Mouse (Mus musculus) embryonic facial prominence, embryonic 15.5 days (tissue): ENCODE data around the gene Scarb1. TPM values are rescaled to one million over a fixed set of nuclear protein-coding genes. Genes with fewer than 3 reads are reported as not detected.
"Not testable (repeated sequence)": the region's sequence is repeated elsewhere in the genome, so short reads cannot be mapped to it uniquely, and the experiment has no call there.

Source experiments
- ATAC-seq: fragments of 200-750 bp; cut with Nextera tagmentation; 2 replicates; pipeline ENCODE4 v1.8.0; 2017; ENCODE audit warnings: low read depth, moderate TSS enrichment; ENCODE audit not compliant: insufficient number of reproducible peaks, low FRiP score, low TSS enrichment
- H3K27ac ChIP-seq: fragments of 300-500 bp; sonication (generic); replicated peaks from 2 replicates; pipeline ENCODE4 v1.5.1; 2015; ENCODE audit warnings: mild to moderate bottlenecking, inconsistent platforms
- H3K27me3 ChIP-seq: fragments of 300-500 bp; sonication (generic); 2 replicates; pipeline ENCODE4 v1.6.1; 2015; ENCODE audit warnings: inconsistent platforms
- H3K36me3 ChIP-seq: fragments of 300-500 bp; sonication (generic); 2 replicates; pipeline ENCODE4 v1.6.1; 2015; ENCODE audit warnings: mild to moderate bottlenecking, inconsistent platforms
- H3K4me1 ChIP-seq: fragments of 300-500 bp; sonication (generic); 2 replicates; pipeline ENCODE4 v1.6.1; 2015; ENCODE audit warnings: inconsistent platforms
- H3K4me2 ChIP-seq: fragments of 300-500 bp; sonication (generic); replicated peaks from 2 replicates; pipeline ENCODE4 v1.6.1; 2015; ENCODE audit warnings: mild to moderate bottlenecking, inconsistent platforms
- H3K4me3 ChIP-seq: fragments of 300-500 bp; sonication (generic); replicated peaks from 2 replicates; pipeline ENCODE4 v1.5.1; 2015; ENCODE audit warnings: mild to moderate bottlenecking, inconsistent platforms
- H3K9ac ChIP-seq: fragments of 300-500 bp; sonication (generic); 2 replicates; pipeline ENCODE4 v1.6.1; 2015; ENCODE audit warnings: inconsistent platforms
- H3K9me3 ChIP-seq: fragments of 300-500 bp; sonication (generic); replicated peaks from 2 replicates; pipeline ENCODE4 v1.6.1; 2016; ENCODE audit warnings: inconsistent platforms
- WGBS: fragments of 180-500 bp; shearing (Covaris S2); methylation state at CpG from one replicate; pipeline ENCODE4 v1.1.7; 2015; 5-methylcytosine and 5-hydroxymethylcytosine counted together
- polyA plus RNA-seq: library from polyadenylated mRNA; unstranded; fragments of >200 nt; fragmentation: Nextera tagmentation; extraction: Ambion mirVana; gene quantifications from 2 replicates; pipeline ENCODE4 v1.2.1, GENCODE M21; 2015

The Scarb1 gene
- polyA plus RNA-seq = 61.0 and 64.7 TPM in 2 replicates

DNA sequence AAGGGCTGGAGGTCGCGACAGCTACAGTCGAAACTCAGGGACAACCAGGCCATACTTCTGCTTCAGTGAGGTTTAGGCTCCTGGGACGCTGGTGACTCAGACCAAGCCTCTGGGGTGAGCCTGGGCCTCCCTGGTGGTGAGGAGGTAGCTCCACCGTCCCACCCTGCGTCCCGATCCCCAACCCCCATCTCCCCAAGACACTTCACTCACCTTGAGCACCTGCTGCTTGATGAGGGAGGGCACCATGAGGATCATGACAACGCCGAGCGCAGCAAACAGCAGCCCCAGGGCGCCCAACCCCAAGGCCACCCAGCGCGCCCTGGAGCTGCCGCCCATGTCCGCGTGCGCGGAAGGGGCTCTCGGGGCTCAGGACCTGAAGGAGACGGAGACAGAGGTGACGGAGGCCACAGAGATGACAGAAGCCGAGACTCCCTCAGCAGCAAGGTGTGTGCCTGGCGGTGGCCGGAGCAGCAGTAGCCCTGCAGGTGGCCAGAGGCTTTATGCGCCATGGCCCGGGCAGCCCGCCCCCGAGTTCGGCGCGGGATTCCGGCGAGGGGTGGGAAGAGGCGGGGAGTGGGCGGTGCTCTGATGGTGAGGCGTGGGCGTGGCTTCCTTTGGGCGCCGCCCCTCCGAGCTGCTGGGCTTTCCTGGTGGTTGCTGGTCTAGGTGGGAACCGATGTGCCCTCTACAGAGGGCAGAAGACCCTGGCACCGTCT, at the start of gene Scarb1:
Scarb1 (minus strand) TSS at position 548 of the 716 bp plus-strand sequence.
- Histone ChIP-seq H3K27me3 (no peaks in the 10 kb centered on the region), H3K36me3 (no peaks in the 10 kb centered on the region), H3K4me1 (peaks cover 37% of the 10 kb centered on the region), H3K27ac (peak within 1 kb of the TSS; percentile 84), H3K4me2 (peak within 1 kb of the TSS; percentile 93), H3K4me3 (peak within 1 kb of the TSS; percentile 83), H3K9ac (peak within 1 kb of the TSS; percentile 58), H3K9me3 (no peaks in the 10 kb centered on the region)
- ATAC-seq = peak; percentile 73
- WGBS = under 1% methylated on average over 42 of the region's 42 CpGs

DNA sequence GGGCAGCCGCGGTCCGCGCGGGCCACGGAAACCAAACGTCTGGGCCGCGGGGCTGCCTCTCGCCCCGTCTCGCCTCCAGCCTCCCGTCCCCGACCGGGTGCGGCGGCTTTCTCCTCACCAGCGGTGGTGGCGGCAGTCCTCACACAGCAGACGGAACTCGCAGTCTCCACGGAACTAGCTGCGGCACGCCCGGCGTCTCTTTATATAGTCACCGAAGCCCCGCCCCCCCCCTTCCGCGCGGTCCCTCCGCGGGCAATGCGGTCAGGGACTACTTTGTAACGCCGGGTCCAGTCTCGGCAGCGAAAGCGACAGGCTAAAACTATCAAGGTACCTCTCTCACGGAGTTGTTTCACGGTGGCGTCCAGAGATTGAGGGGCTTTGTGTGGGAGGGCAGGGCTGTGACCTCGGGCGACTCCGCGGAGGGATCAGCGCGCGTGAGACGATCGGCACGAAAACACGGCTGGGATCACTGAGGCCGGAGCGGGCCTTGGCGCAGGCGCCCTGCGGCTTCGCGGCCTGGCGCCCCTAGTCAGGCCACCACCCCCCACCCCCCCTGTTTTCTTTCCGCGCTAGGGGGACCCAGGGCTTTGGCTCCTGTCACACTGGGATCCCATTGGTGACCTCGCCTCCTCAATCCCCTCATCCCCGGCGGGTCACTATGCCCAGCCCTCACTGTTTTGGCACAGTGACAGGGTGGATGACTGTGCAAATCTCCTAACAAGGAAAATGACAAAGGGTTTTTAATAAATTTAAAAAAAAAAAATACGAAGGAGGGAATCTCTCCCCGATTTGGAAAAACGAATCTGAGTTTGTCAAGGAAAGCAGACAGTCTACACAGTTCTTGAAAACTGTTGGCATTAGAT, 48.9 kb upstream of the Scarb1 start, which contains the start of gene Ubc:
Ubc (minus strand) TSS at position 624 of the 863 bp plus-strand sequence.
- Histone ChIP-seq H3K27me3 (no peaks in the 10 kb centered on the region), H3K9me3 (no peaks in the 10 kb centered on the region), H3K4me1 (peaks cover 59% of the 10 kb centered on the region), H3K36me3 (peaks cover 12% of the 10 kb centered on the region), H3K9ac (peak within 1 kb of the TSS; percentile 100), H3K27ac (peak within 1 kb of the TSS; percentile 99), H3K4me3 (peak within 1 kb of the TSS; percentile 100), H3K4me2 (peak within 1 kb of the TSS; percentile 84)
- under 1% methylated on average over 64 of the region's 69 CpGs for WGBS
- peak; percentile 44; the same call in 1 of the 2 replicates for ATAC-seq

DNA sequence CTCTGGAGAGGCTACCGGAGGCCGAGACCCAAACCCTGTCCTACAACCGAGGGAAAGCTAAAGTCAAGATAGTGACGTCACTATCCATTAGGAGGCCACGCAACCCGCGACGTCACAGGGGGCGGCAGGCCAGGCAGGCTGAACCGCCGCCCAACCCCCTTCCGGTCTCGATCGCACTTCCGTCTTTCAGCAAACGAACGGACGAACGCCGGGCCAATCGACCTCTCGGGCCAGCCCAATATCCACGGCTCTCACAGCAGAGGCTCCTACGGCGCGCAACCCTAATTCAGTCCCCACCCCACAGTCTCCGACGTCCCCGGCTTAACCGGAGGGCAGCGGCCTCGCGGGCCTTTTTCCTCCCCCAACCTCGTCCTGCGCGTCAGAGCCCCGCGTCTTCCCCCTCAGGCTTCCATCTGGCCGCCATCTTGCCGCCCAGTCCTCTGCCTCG, 48.3 kb upstream of the Scarb1 start, which contains the start of gene Gm10382:
Gm10382 (plus strand) TSS at position 192 of the 448 bp plus-strand sequence.
- Histone ChIP-seq H3K4me2 (peak within 1 kb of the TSS; percentile 84), H3K4me3 (peak within 1 kb of the TSS; percentile 100), H3K27ac (peak within 1 kb of the TSS; percentile 94), H3K9me3 (no peaks in the 10 kb centered on the region), H3K27me3 (no peaks in the 10 kb centered on the region), H3K9ac (peak within 1 kb of the TSS; percentile 100), H3K36me3 (peaks cover 19% of the 10 kb centered on the region), H3K4me1 (peaks cover 56% of the 10 kb centered on the region)
- 0 out of 2 replicates have a peak, but pooled peaks have one; percentile 4 for ATAC-seq
- under 1% methylated on average over 41 of the region's 41 CpGs for WGBS

DNA sequence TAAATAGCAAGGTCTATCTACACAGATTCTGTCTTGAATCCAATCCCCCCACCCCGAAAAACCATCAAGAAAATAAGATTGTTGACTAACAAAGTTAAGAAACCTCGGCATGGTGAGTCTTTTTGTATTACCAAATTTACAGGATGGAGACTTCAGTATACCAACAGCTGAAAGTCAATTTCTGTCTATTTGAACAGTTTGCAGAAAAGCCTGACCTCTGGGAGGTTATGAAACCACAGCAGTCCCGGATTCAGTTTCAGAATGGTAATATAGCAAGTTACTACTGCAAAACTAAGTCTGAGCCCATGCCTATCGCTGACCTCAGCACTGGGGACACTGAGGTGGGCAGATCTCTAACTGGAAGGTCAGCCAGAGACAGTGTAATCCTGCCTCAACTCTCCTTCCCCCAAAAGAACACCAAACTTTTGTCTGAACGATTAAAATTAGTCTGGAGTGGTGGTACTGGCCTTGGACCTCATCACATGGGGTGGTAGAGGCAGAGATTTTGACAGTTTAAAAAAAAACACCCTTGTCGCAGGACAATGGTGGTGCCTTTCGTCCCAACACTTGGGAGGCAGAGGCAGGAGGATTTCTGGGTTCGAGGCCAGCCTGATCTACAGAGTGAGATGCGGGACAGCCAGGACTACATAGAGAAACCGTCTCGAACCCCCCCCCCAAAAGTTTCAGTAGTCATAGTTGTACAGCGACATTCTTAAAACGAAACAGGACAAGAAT, 47.6 kb upstream of the Scarb1 start:
- peak overlapping the region; percentile 100 for H3K4me3 ChIP-seq
- peak overlapping the region; percentile 100 for H3K9ac ChIP-seq
- WGBS = 24% methylated on average over 13 of the region's 13 CpGs
- H3K4me1 ChIP-seq = peaks cover 50% of the 10 kb centered on the region
- peak overlapping the region; percentile 84 for H3K4me2 ChIP-seq
- no peaks in the 10 kb centered on the region for H3K27me3 ChIP-seq
- H3K9me3 ChIP-seq = no peaks in the 10 kb centered on the region
- ATAC-seq = no peak
- no peak overlapping the region for H3K27ac ChIP-seq
- peaks cover 21% of the 10 kb centered on the region for H3K36me3 ChIP-seq

DNA sequence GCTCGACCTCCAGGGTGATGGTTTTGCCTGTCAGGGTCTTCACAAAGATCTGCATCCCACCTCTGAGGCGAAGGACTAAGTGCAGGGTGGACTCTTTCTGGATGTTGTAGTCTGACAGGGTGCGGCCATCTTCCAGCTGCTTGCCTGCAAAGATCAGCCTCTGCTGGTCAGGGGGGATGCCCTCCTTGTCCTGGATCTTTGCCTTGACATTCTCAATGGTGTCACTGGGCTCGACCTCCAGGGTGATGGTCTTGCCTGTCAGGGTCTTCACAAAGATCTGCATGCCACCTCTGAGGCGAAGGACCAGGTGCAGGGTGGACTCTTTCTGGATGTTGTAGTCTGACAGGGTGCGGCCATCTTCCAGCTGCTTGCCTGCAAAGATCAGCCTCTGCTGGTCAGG, 46.4 kb upstream of the Scarb1 start:
- H3K4me2 ChIP-seq, H3K9me3 ChIP-seq, H3K4me3 ChIP-seq, H3K27me3 ChIP-seq, H3K27ac ChIP-seq, ATAC-seq, H3K9ac ChIP-seq: not testable (repeated sequence)
- Histone ChIP-seq H3K4me1 (peaks cover 41% of the 10 kb centered on the region), H3K36me3 (peaks cover 21% of the 10 kb centered on the region)
- WGBS = 88% methylated on average over 5 of the region's 6 CpGs

DNA sequence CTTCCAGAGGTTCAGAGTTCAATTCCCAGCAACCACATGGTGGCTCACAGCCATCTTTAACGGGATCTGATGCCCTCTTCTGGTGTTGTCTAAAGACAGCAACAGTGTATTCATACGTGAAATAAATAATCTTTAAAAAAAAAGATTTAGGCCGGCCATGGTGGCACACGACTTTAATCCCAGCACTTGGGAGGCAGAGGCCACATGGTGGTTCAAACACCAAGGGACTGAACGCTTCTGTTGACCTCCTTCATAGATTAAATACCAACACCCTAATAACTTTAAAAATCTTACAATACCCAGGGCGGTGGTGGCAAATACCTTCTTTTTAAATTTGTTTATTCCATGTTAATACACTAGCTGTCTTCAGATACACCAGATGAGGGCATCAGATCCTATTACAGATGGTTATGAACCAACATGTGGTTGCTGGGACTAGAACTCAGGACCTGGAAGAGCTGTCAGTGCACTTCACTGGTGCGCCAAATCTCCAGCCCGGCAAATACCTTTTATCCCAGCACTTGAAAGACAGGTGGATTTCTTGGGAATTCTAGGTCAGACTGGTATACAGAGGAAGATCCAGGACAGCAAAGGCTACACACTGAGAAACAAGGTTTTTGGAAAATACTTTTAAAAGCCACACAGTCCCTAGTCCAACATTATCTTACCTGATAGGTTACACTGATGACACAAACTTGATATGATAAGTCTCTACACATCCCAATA, 44.5 kb upstream of the Scarb1 start:
- Histone ChIP-seq H3K4me3 (no peak overlapping the region), H3K4me2 (no peak overlapping the region), H3K36me3 (peaks cover 21% of the 10 kb centered on the region), H3K27ac (no peak overlapping the region), H3K9ac (no peak overlapping the region), H3K9me3 (no peaks in the 10 kb centered on the region), H3K27me3 (no peaks in the 10 kb centered on the region), H3K4me1 (peaks cover 24% of the 10 kb centered on the region)
- 72% methylated on average over 8 of the region's 8 CpGs for WGBS
- ATAC-seq = no peak

DNA sequence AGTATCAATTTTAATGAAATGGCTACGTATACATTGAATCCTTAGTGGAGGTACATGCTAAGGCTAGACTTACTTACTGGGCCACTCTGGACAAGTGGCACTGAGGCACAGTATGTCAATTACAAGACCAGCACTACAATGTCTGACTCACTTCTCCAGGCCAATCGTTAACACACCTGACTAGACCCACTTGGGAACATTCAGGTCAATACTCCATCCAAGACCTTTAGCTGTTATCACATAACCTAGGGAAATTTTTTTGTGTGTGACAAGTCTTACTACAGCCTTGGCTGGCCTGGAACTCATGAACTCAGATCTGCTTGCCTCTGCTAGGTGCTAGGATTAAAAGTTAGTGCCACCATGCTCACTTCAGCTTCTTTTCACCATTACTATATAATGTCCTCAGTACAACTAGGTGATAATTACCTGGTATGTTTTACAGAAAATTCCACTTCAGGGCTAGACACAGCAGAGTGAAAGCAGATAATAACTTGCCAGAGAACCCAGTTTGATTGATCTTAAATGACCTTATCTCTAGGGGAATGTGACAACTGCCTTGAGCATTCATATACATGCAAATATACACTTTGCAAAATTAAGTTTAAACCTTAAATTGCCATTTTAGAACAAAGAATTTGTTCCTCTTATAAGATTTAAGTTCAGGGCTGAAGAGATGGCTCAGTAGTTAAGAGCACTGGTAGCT, 43.8 kb upstream of the Scarb1 start:
- Histone ChIP-seq H3K4me1 (peaks cover 21% of the 10 kb centered on the region), H3K9me3 (no peaks in the 10 kb centered on the region), H3K27me3 (no peaks in the 10 kb centered on the region), H3K4me3 (0 out of 2 replicates have a peak overlapping the region, but pooled peaks have one; percentile 0), H3K36me3 (peaks cover 21% of the 10 kb centered on the region), H3K4me2 (no peak overlapping the region), H3K27ac (no peak overlapping the region), H3K9ac (no peak overlapping the region)
- no peak for ATAC-seq
- 86% methylated on average over 2 of the region's 2 CpGs for WGBS

DNA sequence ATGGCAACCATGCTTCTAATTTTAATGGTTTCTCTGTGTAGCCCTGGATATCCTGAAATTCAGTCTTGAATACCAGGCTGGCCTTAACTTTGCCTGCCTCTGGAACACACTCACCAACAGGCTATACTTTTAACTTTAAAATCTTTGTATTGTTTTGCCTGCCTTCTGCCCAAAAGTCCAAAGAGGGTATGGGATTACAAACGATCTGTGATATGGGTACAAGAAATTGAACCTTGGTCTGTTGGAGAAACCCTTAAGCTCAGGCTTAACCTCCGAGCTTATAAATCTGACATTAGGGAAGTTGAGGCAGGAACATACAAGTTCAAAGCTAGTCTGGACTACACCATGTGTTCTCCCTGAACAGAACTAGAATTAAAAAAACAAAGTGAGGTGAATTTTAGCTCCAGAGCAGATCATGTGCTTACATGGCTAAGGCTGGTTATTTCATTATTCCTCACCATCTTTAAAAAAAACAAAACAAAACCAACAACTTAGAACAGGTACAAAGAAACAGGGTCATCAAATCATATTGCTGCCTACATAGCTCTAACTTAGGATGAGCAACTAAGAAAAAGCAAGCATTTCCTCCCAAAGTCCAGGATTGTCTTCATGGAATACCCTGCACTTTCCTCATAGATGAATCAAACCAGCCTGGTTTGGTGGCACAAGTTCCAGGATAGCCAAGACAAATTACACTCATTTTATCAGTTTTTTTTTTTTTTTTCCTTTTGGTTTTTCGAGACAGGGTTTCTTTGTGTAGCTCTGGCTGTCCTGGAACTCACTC, 42.9 kb upstream of the Scarb1 start:
- 73% methylated on average over 3 of the region's 3 CpGs for WGBS
- peaks cover 21% of the 10 kb centered on the region for H3K4me1 ChIP-seq
- H3K9ac ChIP-seq = no peak overlapping the region
- ATAC-seq = no peak
- no peak overlapping the region for H3K27ac ChIP-seq
- no peaks in the 10 kb centered on the region for H3K9me3 ChIP-seq
- H3K4me3 ChIP-seq = no peak overlapping the region
- peaks cover 21% of the 10 kb centered on the region for H3K36me3 ChIP-seq
- no peaks in the 10 kb centered on the region for H3K27me3 ChIP-seq
- no peak overlapping the region for H3K4me2 ChIP-seq

DNA sequence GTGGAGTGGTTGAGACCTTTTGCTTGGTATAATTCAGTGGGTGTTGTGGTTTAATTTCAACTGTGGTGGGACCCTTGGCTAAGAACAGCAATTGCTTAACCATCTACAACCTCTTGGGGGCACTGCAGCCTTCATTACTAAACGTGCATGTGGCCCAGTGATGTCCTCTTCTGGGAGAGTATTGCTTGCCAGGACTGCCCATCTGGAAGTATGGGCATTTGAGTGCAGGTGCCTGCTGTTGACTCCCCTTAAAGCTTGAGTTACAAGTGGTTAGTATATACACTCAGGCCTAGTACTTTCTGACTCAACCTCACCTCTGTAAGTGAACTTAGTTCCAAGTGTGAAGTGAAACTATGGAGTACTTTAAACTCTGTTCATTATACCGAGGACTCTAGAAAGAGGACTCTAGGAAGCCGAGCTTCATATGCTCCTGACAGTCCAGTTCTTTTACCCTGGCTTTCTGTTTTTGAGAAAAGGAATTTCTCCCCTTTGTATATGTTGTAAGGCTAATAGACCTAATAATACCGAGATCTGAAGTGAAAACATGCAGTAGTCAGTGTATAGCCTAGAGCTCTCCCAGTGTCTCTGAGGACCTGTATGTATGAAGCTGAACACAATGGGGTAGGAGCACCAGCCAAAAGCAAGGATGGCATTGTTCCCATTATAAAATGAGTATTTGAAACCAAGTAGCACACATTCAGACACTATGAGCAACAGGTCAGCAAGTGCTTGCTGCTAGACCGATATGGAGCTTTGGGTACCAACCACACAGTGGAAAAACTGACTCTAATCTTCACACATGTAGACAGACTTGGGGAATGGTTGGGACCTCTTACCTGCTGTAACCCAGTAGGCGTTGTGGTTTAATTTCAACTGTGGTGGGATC, 42.0 kb upstream of the Scarb1 start:
- H3K4me3 ChIP-seq = no peak overlapping the region

More for the DNA sequence above, 42.0 kb upstream of the Scarb1 start:
- H3K9me3 ChIP-seq = no peaks in the 10 kb centered on the region
- H3K9ac ChIP-seq = no peak overlapping the region
- ATAC-seq = peak; percentile 60; the same call in 1 of the 2 replicates
- 50% methylated on average over 6 of the region's 6 CpGs for WGBS
- peaks cover 21% of the 10 kb centered on the region for H3K36me3 ChIP-seq
- no peak overlapping the region for H3K4me2 ChIP-seq
- no peaks in the 10 kb centered on the region for H3K27me3 ChIP-seq
- peaks cover 14% of the 10 kb centered on the region for H3K4me1 ChIP-seq
- no peak overlapping the region; the same call in 1 of the 2 replicates for H3K27ac ChIP-seq
